Mouse (Mus musculus): ENCODE measurements around the gene Pgam1.

DNA sequence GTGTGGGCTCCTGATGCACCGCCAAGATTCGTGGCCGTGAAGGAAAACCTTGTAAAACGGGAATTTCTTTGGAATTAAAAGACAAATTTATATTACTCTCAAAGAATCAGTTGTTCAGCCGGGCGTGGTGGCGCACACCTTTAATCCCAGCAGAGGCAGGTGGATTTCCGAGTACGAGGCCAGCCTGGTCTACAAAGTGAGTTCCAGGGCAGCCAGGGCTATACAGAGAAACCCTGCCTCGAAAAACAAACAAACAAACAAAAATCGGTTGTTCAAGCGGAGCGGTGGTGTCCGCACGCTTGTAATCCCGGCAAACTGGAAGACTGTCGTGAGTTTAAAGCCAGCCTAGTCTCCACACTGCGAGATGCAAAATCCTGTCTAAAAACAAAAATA lies 15.4 kb upstream of the Pgam1 start:
- TF ChIP-seq GATA1 (IDR thresholded peaks at IDR 0.05; ENCODE audit: low read length): no peak
- TF ChIP-seq TAL1 (IDR thresholded peaks at IDR 0.05; ENCODE audit: low read length): no peak
